Mouse (Mus musculus) heart, postnatal 25 days (tissue): ENCODE data around the gene Gm20431. TPM values are rescaled to one million over a fixed set of nuclear protein-coding genes. Genes with fewer than 3 reads are reported as not detected.

Source experiments
- DNase-seq: peaks from one replicate; pipeline ENCODE4 v3.0.0; 2022; ENCODE audit warnings: low spot score
- intact Hi-C: fragments of 180-260 bp; cut with DNase I; formaldehyde crosslinking; loops from one replicate; pipeline ENCODE4 v1.15.1; 2025
- total RNA-seq, 2 experiments: library from RNA; stranded (reverse); gene quantifications; 2 replicates each; pipeline ENCODE4 v1.2.3; 2021

Gene Gm20431
- total RNA-seq, 2 experiments from 2014 or later: 18.0 to 18.4 TPM

DNA sequence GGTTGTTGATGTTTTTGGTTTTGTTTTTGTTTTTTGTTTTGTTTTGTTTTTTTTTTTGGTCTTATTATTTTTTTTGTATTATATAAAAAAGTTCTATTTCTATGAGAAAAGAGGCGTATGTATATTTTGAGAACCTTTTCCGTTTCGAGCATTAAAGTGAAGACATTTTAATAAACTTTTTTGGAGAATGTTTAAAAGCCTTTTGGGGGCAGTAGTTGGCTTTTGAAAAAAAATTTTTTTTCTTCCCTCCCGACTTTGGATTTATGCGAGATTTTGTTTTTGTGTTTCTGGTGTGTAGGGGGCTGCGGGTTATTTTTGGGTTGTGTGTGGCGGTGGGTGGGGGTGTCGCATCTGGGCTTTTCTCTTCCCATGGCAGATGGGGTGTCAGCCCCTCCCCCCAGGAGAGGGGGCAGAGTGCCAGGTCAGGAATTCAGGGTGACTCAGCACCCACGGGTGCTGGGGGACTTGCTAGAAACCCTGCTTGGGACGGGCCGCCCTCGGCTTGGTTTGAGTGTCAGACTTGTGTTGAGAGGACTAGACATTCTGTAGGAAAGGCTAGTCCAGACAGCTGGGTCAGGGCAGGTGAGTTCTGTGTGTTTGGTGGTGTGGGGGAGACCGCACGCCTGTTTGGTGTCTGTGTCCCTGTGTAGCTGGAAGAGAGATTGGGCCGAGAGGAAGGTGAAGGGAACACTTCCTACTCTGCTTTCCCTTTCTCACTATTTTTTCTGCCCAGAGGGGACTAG, 29.1 kb upstream of the Gm20431 start:
- peak; percentile 55 for DNase-seq
- intact Hi-C loops: loop anchor here (5.0 kb wide), 1 partner anchor 77 kb away; no protein-coding TSS in a partner anchor

DNA sequence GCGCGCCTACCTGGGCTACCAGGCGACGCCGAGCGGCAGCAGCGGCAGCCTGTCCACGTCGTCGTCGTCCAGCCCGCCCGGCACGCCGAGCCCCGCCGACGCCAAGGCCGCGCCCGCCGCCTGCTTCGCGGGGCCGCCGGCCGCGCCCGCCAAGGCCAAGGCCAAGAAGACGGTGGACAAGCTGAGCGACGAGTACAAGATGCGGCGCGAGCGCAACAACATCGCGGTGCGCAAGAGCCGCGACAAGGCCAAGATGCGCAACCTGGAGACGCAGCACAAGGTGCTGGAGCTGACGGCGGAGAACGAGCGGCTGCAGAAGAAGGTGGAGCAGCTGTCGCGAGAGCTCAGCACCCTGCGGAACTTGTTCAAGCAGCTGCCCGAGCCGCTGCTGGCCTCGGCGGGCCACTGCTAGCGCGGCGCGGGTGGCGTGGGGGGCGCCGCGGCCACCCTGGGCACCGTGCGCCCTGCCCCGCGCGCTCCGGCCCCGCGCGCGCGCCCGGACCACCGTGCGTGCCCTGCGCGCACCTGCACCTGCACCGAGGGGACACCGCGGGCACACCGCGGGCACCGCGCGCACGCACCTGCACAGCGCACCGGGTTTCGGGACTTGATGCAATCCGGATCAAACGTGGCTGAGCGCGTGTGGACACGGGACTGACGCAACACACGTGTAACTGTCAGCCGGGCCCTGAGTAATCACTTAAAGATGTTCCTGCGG, 28.4 kb upstream of the Gm20431 start, which contains the start of gene Tmem189:
Tmem189 (minus strand) TSS at position 322 of the 718 bp plus-strand sequence.
- intact Hi-C loops: loop anchor here (5.0 to 10.0 kb wide), 2 partner anchors 78 to 395 kb away; partner anchors contain the start of gene Pard6b
- no peak for DNase-seq

DNA sequence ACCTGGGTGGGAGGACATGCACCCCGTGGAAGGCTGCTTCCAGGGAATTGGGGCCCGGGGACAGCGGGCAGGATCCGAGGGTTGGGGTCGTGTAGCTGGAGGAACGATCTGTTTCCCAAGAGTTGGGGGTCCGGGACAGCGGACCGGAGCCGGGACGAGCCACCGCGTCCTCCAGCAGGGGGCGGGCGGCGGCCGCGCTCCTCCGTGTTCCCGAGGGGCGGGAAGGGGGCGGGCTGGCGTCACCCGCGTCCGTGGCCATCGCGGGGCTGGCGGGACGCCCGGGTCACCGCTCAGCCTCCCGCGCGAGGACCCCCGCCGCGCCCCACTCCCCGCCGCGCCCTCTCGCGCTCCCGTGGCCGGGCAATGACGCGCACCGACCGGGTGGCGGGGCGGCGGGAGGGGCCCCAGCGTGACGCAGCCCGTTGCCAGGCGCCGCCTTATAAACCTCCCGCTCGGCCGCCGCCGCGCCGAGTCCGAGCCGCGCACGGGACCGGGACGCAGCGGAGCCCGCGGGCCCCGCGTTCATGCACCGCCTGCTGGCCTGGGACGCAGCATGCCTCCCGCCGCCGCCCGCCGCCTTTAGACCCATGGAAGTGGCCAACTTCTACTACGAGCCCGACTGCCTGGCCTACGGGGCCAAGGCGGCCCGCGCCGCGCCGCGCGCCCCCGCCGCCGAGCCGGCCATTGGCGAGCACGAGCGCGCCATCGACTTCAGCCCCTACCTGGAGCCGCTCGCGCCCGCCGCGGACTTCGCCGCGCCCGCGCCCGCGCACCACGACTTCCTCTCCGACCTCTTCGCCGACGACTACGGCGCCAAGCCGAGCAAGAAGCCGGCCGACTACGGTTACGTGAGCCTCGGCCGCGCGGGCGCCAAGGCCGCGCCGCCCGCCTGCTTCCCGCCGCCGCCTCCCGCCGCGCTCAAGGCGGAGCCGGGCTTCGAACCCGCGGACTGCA, 27.5 kb upstream of the Gm20431 start, which contains the start of gene Cebpb:
Cebpb (plus strand) TSS at position 418 of the 954 bp plus-strand sequence.
- DNase-seq: peak; percentile 84
- intact Hi-C loops: loop anchor here (10.0 kb wide), 1 partner anchor 396 kb away; the partner anchor contains the start of gene Pard6b

DNA sequence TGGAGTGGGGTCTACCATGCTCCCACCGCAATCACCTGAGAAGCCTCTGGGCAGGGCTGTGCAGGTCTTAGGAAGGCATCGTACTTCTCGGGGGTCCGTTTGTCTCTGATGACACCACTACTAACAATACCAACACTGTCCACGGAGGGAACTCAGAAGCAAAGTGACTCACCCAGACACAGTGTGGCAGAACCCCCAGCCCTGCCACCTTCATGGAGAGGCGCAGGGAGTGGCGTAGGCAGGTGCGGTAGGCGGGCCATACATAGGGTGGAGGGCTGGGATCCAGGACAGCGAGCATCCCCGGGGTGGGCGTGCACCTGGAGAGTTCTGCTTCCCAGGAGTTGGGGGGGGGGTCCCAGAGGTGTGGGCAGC, 26.8 kb upstream of the Gm20431 start:
- intact Hi-C loops: loop anchor here (10.0 kb wide), 1 partner anchor 397 kb away; the partner anchor contains the start of gene Pard6b
- DNase-seq: no peak

DNA sequence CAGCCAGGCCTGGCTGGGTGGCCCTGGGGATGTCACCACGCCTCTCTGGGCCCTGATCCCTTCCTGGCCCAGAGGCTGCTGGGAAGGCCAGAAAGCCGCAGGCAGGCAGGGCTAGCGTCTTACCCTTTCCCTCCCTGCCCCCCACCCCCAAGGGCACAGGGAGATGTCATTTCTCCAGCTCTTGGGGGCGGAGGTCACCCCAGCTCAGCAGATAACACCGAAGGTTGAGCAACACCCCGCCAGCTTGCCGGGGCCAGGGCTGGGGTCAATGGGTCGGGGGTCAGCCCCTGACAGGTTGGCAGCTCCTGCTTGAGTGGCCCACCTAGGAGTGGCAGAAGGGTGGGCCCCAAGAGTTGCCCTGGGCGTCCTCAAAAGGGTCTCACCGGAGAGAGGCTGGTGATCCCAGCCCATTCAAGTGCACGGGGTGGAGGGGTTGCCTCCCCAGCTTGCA, 26.4 kb upstream of the Gm20431 start:
- no peak for DNase-seq
- intact Hi-C loops: loop anchor here (2.0 to 10.0 kb wide), 2 partner anchors 329 to 397 kb away; partner anchors contain the start of gene Pard6b

DNA sequence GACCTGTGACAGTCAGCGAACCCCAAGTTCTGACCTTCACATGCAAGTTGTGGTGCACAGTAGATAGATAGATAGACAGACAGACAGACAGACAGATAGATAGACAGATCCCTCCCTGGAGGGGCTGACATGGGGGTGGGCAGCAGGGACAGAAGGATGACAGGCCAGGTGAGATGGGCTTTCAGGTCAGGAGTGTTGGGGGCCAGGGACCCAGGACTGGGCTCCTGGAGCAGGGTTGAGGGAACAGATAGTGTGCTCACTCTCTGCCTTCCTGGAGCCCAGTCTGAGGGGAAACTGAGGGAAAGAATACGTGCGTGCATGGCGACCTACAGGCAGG, 25.9 kb upstream of the Gm20431 start:
- intact Hi-C loops: loop anchor here (2.0 to 10.0 kb wide), 2 partner anchors 330 to 398 kb away; partner anchors contain the start of gene Pard6b
- no peak for DNase-seq

DNA sequence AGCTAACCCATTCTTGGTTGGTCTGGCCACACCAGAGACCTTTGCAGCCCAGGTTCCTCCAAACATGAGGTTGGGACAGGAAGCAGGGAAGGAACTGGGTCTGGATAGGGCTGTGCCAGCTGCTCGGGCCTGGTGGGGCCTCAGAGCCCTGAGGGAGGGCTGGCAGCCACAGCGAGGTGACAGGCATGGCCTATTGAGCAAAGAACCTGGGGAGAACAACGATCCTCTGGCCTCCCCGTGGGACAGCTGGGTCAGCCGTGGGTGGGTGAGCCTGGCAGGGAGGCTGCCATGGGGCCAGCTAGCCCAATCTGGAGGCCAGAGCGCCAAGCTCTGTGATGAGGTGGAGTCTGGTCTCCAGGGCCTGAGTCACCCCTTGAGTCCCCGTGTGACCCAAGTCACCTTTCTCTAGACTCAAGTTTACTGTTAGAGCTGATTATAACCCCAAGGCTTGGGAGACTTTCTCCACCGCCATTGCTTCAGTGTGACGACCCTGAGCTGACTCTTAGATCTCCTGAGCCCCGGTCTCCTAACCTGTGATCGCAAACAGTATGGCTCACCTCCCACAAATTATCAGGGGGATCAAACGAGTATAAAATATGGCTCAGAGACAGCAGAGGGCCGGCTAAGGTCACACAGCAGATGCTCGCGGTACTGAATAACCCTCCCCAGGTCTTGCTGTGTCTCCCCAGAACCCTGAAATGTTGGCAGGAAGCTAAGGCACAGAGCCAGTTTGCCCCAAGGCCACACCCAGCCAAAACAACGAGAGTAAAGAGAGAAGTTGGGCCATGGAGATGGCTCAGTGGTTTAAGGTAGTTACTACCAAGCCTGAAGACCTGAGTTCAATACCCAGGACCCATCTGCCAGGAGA, 25.3 kb upstream of the Gm20431 start:
- DNase-seq: no peak
- intact Hi-C loops: loop anchor here (2.0 to 10.0 kb wide), 2 partner anchors 330 to 398 kb away; partner anchors contain the start of gene Pard6b

DNA sequence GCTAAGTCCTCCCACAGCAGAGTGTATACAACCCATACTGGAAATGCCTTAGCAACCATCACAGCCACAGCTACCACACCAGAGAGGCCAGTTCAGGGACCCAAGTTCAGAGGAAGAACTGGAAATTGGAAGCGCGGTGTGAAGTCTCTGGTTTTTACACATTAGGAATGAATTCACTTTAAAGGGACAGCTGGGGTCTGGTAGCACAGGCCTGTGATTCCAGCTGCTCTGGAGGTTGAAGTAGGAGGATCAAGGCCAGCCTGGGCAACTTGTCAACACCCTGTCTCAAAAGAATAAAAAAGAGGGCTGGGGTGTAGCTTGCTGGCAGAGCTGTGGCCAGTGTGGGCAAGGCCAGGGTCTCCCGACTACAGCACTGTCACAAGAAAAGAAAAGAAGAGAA, 24.6 kb upstream of the Gm20431 start:
- intact Hi-C loops: loop anchor here (1.0 to 10.0 kb wide), 3 partner anchors 209 to 399 kb away; partner anchors contain the start of gene Pard6b
- no peak for DNase-seq

DNA sequence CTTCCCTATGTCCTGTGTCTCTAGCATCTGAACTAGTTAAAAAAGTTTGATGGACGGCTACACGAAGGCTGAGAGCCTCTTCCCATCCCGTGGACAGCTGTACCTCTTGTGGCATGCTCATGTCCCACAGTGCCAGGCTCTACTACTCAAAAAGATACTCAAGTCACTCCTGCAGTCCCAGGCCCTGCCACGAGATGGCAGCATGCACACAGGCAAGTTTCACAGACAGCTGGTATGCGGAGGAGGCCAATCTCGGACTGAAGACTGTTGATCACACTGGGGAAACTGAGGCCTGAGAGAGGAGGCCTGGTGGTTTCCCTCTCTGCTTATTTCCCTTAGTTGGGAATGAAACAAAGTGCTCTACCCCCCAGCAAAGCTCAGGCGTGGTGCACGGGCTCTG, 23.8 kb upstream of the Gm20431 start:
- intact Hi-C loops: loop anchor here (1.0 to 10.0 kb wide), 2 partner anchors 210 to 400 kb away; partner anchors contain the start of gene Pard6b
- peak; percentile 79 for DNase-seq

DNA sequence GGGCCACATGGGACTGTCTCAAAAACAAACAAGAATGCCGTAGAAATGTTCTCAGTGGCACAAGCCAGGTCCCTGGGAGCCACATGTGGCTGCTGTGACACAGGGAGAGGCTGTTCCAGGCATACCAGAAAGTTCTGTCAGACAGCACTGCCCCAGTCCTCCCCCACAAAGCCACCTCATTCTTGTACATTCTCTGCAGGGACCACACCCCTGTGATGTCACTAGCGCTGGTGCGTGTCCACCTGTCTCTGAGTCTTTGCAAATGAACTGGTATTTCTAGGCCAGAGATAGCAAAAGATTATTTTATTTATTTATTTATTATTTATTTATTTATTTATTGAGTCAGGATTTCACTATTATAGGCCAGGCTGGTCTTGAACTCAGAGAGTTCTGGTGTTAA, 22.4 kb upstream of the Gm20431 start:
- DNase-seq: no peak
- intact Hi-C loops: loop anchor here (10.0 kb wide), 1 partner anchor 401 kb away; the partner anchor contains the start of gene Pard6b

DNA sequence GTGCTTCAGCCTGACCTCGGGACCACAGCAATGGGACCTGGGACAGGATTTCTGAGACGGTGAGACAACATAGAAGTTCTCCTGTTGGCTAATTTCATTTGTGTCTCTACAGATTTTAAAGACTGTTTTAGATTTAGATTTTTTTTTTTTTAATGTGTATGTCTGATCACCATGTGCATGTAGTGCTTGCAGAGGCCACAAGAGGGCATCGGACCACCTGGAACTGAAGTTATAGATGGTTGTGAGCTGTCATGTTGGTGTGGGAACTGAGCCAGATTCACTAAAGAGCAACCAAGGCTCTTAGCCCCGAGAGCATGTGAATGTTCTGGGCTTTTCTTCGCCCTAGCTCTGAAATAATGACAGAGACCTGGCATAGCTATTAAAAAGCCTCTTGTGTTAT, 19.4 kb upstream of the Gm20431 start:
- intact Hi-C loops: loop anchor here (1.0 to 10.0 kb wide), 3 partner anchors 39 to 404 kb away; partner anchors contain the start of gene Pard6b
- no peak for DNase-seq

DNA sequence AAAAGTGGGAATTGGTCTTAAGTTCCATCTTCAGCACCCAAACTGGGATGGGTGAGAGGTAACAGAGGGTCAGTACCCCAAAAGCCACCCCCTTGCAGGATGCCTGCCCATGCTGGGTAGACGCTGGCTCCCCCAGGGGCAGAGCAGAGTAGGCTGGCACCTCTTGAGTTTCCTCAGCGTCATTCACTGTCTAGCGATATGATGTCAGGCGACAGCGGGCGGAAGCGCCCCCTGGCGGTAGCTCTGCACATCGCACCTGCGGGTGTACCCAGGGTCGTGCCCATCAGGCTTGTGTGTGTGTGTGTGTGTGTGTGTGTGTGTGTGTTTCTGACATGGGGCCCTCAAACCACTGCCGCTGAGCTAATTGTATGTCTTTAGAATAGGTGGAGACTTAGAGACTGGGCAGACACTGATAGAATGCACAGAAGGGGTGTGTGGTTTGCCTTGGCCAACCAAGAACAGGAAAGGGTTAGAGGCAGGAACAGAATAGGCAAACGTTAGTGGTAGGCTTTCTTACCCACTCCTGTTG, 18.7 kb upstream of the Gm20431 start:
- intact Hi-C loops: loop anchor here (1.0 to 10.0 kb wide), 3 partner anchors 39 to 405 kb away; partner anchors contain the start of gene Pard6b
- DNase-seq: no peak

DNA sequence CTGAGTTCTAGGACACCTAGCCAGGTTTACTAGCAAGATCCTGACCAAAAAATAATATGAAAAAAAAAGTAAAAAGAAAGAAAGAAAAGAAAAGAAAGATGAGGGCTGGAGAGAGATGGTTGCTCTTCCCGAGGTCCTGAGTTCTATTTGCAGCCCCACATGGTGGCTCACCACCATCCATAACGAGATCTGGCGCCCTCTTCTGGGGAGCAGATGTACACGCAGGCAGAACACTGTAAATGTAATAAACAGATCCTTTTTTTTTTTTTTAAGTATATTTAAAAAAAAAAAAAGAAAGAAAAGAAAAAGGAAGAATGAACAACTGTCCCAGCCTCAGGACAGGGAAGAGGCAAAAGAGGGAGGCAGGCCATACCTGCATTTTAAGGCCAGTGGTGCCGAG, 17.3 kb upstream of the Gm20431 start:
- intact Hi-C loops: no loop called here

DNA sequence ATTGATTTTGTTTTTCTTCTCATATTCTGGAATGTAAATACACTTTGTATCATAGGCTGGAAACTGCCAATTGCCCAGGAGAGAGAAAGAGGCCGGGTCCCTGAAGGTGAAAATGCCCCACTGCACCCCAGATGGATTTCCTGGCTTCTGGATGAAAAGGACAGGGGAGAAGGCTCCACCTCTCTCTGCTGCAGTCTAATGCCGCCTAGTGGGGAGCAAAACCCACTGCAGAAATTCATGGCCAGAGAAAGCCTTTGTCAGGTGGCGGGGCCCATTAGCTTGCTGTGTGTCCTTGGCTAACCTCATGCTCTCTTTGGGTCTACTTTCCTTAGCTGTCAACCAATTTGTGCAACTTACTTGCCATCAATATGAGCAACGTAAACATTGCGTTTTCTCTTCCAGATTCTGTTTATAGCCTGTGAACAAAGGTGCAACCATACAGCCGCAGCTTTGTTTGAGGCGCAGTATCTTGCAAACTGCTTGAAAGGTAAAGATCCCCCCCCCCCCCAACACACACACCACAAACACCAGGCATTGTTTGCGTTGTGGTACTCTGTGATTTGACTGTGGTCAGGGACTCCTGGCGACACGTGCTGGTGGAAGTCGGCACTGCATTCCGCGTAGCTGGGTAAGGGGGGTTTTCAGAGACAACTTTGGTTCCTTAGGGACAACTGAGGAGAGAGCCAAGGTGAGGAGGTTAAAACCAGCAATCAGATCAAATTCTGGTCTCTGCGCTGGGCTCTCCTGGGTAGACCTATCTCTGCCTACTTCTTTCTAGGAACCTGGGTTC, 14.0 kb upstream of the Gm20431 start:
- intact Hi-C loops: no loop called here
- no peak for DNase-seq

More for the DNA sequence above, 17.3 kb upstream of the Gm20431 start:
- no peak for DNase-seq

DNA sequence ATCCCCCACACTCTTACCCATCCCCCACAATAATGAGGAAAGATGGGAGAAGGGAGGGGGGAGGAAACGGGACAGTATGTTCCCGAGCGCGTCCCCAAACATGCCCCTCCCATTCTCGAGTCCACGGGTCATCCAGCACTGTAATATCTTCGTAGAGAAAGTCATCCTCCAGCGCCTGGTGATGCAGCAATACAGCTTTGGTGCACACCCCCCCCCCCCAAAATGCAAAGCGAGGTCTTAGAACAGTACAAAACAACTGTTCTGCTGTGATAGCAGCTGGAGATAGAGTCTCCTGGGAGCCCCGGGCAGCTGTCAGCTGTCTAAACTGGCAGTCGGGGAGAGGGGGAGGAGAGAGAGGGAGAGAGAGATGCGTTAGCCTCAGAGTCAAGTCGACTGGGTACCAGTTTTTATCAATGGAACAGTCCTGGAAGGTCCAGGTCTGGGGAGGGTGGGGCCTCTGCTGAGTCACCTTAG, 11.0 kb upstream of the Gm20431 start:
- intact Hi-C loops: no loop called here
- no peak for DNase-seq

DNA sequence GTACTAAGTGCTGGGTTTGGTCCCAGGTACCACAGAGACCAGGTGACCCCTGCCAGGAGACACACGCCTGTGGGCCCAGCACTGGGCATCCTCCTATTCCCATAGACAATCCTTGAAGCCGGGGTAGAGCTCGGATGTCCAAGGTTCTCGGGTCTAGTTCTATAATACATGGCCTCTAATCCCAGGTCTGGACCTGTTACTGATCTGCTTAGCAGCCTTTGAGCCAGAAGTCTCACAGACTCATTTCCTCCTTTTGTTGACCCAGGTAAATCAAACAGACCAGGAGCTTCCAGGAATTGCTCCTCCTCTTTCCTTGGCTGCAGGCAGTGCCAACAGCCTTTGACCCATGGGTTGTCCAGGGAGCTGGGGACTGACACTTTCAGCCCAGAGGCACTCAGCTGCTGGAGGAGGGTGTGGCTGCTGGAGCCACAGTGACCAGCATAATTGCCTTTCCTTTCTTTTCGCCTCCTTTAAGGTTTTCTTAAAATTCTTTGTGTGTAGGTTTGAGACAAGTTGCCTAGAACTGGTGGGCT, 9.9 kb upstream of the Gm20431 start:
- DNase-seq: no peak
- intact Hi-C loops: no loop called here

DNA sequence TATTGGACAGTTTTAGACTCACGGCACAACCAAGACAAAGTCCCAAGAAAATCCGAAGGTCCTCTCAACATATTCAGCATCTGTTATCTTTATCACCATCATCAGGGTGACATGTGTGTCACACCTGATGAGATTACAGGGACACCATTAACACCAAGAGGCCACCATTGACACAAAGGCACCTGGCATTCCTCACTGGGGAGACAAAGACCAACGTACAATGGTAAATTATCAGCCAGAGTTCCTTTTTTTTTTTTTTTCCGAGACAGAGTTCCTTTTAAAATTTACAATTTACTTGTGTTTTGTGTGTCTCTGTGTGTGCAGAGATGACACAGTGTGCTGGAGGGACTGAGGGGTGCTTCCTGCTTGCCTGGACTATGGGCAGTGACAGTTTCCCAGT, 8.1 kb upstream of the Gm20431 start:
- DNase-seq: no peak
- intact Hi-C loops: no loop called here
